17 mouse cellular contexts compared by ENCODE assay signal in genomic region chr3:142421470-142421869, GRCm38 (mm10). TPM values are rescaled to one million over a fixed set of nuclear protein-coding genes. Genes with fewer than 3 reads are reported as not detected.
DNase-seq lines count a peak whose midpoint lies in the region; ATAC-seq and TF ChIP-seq lines count a peak whose summit lies in the region.
"Had no signal": no experiment of that assay in that cellular context is flagged by ENCODE, and none has a peak within 500 bp of the region (broad histone marks: within the 10 kb centered on the region; RNA-seq: fewer than 3 reads in every experiment).

No protein-coding gene starts in this region.

- no peak overlapping the region for H3K4me3 ChIP-seq in heart, adult 2 months
- no peak overlapping the region for H3K4me3 ChIP-seq in heart, embryonic 16.5 days (ENCODE audit: low read length)
- H3K4me3 ChIP-seq in intestine, embryonic 15.5 days (replicated peaks): no peak overlapping the region
- H3K4me3 ChIP-seq: erythroblast, embryonic 14.5 days had no signal

- H3K4me2 ChIP-seq in heart, embryonic 16.5 days (ENCODE audit: low read depth, low read length): no peak overlapping the region
- H3K4me2 ChIP-seq in intestine, embryonic 15.5 days (replicated peaks): no peak overlapping the region
- H3K4me2 ChIP-seq: hindbrain, embryonic 14.5 days had no signal

- DNase-seq in adrenal gland, postnatal 36 days: peak; percentile 10 to 22
- DNase-seq in adrenal gland, adult 8-10 months: no peak
- DNase-seq in heart, adult 2 months: peak in 1 of 2 experiments; percentile 60
- DNase-seq in heart, postnatal 25 days (ENCODE audit: low spot score): no peak
- peak; percentile 57 for DNase-seq in fibroblast of lung, adult 2 months (ENCODE audit: low read depth)
- DNase-seq in embryo, embryonic 11 days: no peak
- DNase-seq: kidney, postnatal 14 days; lung, postnatal 14 days; spleen, adult 18-20 months; thymus, adult 18-20 months had no signal

- peak overlapping the region; percentile 73 for H3K27ac ChIP-seq in heart, adult 2 months
- 0 out of 2 replicates have a peak overlapping the region, but pooled peaks have one; percentile 41 for H3K27ac ChIP-seq in heart, embryonic 16.5 days (ENCODE audit: low read length)
- H3K27ac ChIP-seq in intestine, embryonic 15.5 days: no peak overlapping the region
- H3K27ac ChIP-seq: hindbrain, embryonic 14.5 days had no signal

- WGBS in heart, adult 2 months: 48% methylated on average over 3 of the region's 3 CpGs
- WGBS in heart, embryonic 16.5 days: 77% methylated on average over 3 of the region's 3 CpGs
- WGBS in intestine, embryonic 15.5 days: 83% methylated on average over 3 of the region's 3 CpGs

- intact Hi-C loops in heart, adult 2 months (cut with DNase I): no loop called here
- intact Hi-C loops in heart, postnatal 25 days (cut with DNase I): no loop called here

- no peak for ATAC-seq in heart, embryonic 16.5 days (replicated peaks; ENCODE audit: extremely low read depth, insufficient read depth, low FRiP score)
- no peak for ATAC-seq in intestine, embryonic 15.5 days
- ATAC-seq: forebrain, postnatal 0 days; intestine, embryonic 16.5 days had no signal

- H3K79me2 ChIP-seq in heart, adult 2 months (replicated peaks; ENCODE audit: control insufficient read depth, insufficient read depth, low read length): no peaks in the 10 kb centered on the region

- H3K9me3 ChIP-seq in heart, embryonic 16.5 days (replicated peaks; ENCODE audit: control insufficient read depth, low read length): no peaks in the 10 kb centered on the region
- H3K9me3 ChIP-seq in intestine, embryonic 15.5 days: no peaks in the 10 kb centered on the region

- H3K9ac ChIP-seq in heart, adult 2 months (ENCODE audit: low read depth, low read length): no peak overlapping the region
- H3K9ac ChIP-seq in heart, embryonic 16.5 days (ENCODE audit: low read length): no peak overlapping the region
- no peak overlapping the region for H3K9ac ChIP-seq in intestine, embryonic 15.5 days
- H3K9ac ChIP-seq: forebrain, postnatal 0 days; hindbrain, embryonic 14.5 days had no signal

- no peak for TF ChIP-seq CTCF in heart, adult 2 months (IDR thresholded peaks at IDR 0.05)

- no peak for TF ChIP-seq POLR2A in heart, adult 2 months (IDR thresholded peaks at IDR 0.05; ENCODE audit: insufficient read depth, low read depth, low read length)

- H3K4me1 ChIP-seq in heart, adult 2 months (ENCODE audit: control insufficient read depth, insufficient read depth, low read length): peaks cover 5% of the 10 kb centered on the region; the same call in 1 of the 2 replicates
- peaks cover 12% of the 10 kb centered on the region for H3K4me1 ChIP-seq in heart, embryonic 16.5 days (ENCODE audit: control insufficient read depth, insufficient read depth, low read length)
- no peaks in the 10 kb centered on the region for H3K4me1 ChIP-seq in intestine, embryonic 15.5 days (replicated peaks)

- H3K27me3 ChIP-seq in heart, adult 2 months (ENCODE audit: control insufficient read depth, insufficient read depth, low read length): no peaks in the 10 kb centered on the region
- H3K27me3 ChIP-seq in heart, embryonic 16.5 days (ENCODE audit: control insufficient read depth, insufficient read depth, low read length): no peaks in the 10 kb centered on the region
- H3K27me3 ChIP-seq in intestine, embryonic 15.5 days (replicated peaks): no peaks in the 10 kb centered on the region
- H3K27me3 ChIP-seq: CH12.LX had no signal

- H3K36me3 ChIP-seq in heart, adult 2 months (ENCODE audit: control insufficient read depth, insufficient read depth, low read length): peaks cover 6% of the 10 kb centered on the region
- no peaks in the 10 kb centered on the region for H3K36me3 ChIP-seq in heart, embryonic 16.5 days (ENCODE audit: control insufficient read depth, insufficient read depth)
- H3K36me3 ChIP-seq in intestine, embryonic 15.5 days: no peaks in the 10 kb centered on the region

- no peak for TF ChIP-seq EP300 in heart, adult 2 months (IDR thresholded peaks at IDR 0.05; ENCODE audit: insufficient read depth, low read depth, low read length)

RNA-seq across cellular contexts. Expression of gene Pdlim5, which starts 26.0 kb away (rescaled TPM):
- total RNA-seq in adrenal gland, postnatal 36 days (2021): 10 to 100 TPM; 58.1 to 75.7 TPM
- 10 to 100 TPM; 40.7 to 88.6 (median 54.4) TPM for total RNA-seq in adrenal gland, adult 8-10 months (2022)
- total RNA-seq in heart, adult 2 months (2021): 100 to 1,000 TPM; 609 to 668 TPM
- polyA plus RNA-seq in heart, adult 2 months (2012; rRNA removed): 508 and 956 TPM in 2 replicates
- 100 to 1,000 TPM; 808 to 915 TPM for total RNA-seq in heart, postnatal 25 days (2021)
- polyA plus RNA-seq in heart, embryonic 16.5 days (2015; fragmentation: Nextera tagmentation; extraction: Ambion mirVana): 235 and 246 TPM in 2 replicates
- polyA plus RNA-seq in intestine, embryonic 15.5 days (2015; fragmentation: Nextera tagmentation; extraction: Ambion mirVana): 28.8 and 29.0 TPM in 2 replicates

Comparison
In these comparisons a context has a peak if more than half of its experiments do, and no peak if none do; other contexts are left out.
1. DNase-seq: peak in adrenal gland, postnatal 36 days (2 of 2) and fibroblast of lung, adult 2 months (single experiment); none in adrenal gland, adult 8-10 months (single experiment), heart, postnatal 25 days (single experiment) and embryo, embryonic 11 days (single experiment).
2. RNA of gene Pdlim5, which starts 26.0 kb away (total RNA-seq): 808 to 915 TPM in heart, postnatal 25 days and 609 to 668 TPM in heart, adult 2 months; 58.1 to 75.7 TPM in adrenal gland, postnatal 36 days and 40.7 to 88.6 TPM in adrenal gland, adult 8-10 months; every median in the first group is over 4 times any median in the second.